Mouse (Mus musculus): ENCODE data around the gene Eid1.

- TF ChIP-seq CTCF (conservative IDR thresholded peaks at IDR 0.05; ENCODE audit: insufficient read depth, insufficient read length, low read depth, low read length) (no peak), POLR2A (IDR thresholded peaks at IDR 0.05; ENCODE audit: low read depth, low read length) (peak; percentile 9)
Observed at GRCm38 (mm10) chr2:125672957-125673631, at the start of gene Eid1.

Measured in kidney, adult 2 months (tissue).